Mouse (Mus musculus) lung, embryonic 14.5 days (tissue): ENCODE results near the gene Olfr467. TPM values are rescaled to one million over a fixed set of nuclear protein-coding genes. Genes with fewer than 3 reads are reported as not detected.
"Not testable (repeated sequence)": the region's sequence is repeated elsewhere in the genome, so short reads cannot be mapped to it uniquely, and the experiment has no call there.

ENCODE experiments used
- ATAC-seq: fragments of 200-750 bp; cut with Nextera tagmentation; 2 replicates; pipeline ENCODE4 v1.8.0; 2017; ENCODE audit warnings: mild to moderate bottlenecking, moderate TSS enrichment, moderate library complexity; ENCODE audit not compliant: insufficient read depth
- DNase-seq: peaks from one replicate; pipeline ENCODE4 v3.0.0-alpha.2; 2015
- H3K27ac ChIP-seq: fragments of 300-500 bp; sonication (generic); 2 replicates; pipeline ENCODE4 v1.5.1; 2014; ENCODE audit warnings: low read depth, mild to moderate bottlenecking, moderate library complexity
- H3K27me3 ChIP-seq: fragments of 300-500 bp; sonication (generic); 2 replicates; pipeline ENCODE4 v1.6.1; 2014; ENCODE audit warnings: low read length, control low read depth; ENCODE audit not compliant: insufficient read depth
- H3K36me3 ChIP-seq: fragments of 300-500 bp; sonication (generic); 2 replicates; pipeline ENCODE4 v1.6.1; 2014; ENCODE audit warnings: control low read depth; ENCODE audit not compliant: insufficient read depth
- H3K4me1 ChIP-seq: fragments of 300-500 bp; sonication (generic); 2 replicates; pipeline ENCODE4 v1.6.1; 2014; ENCODE audit warnings: antibody characterized with exemption, control low read depth; ENCODE audit not compliant: insufficient read depth
- H3K4me2 ChIP-seq: fragments of 300-500 bp; sonication (generic); 2 replicates; pipeline ENCODE4 v1.6.1; 2014; ENCODE audit warnings: mild to moderate bottlenecking
- H3K4me3 ChIP-seq: fragments of 300-500 bp; sonication (generic); 2 replicates; pipeline ENCODE4 v1.5.1; 2014; ENCODE audit warnings: low read depth, low read length
- H3K9ac ChIP-seq: fragments of 300-500 bp; sonication (generic); 2 replicates; pipeline ENCODE4 v1.6.1; 2014
- H3K9me3 ChIP-seq: fragments of 300-500 bp; sonication (generic); 2 replicates; pipeline ENCODE4 v1.6.1; 2016; ENCODE audit warnings: low read depth, low read length, control low read depth
- CTCF ChIP-seq: IDR thresholded peaks from 2 replicates; pipeline ENCODE4 v1.5.1; 2016; ENCODE audit warnings: antibody characterized with exemption, low read depth
- WGBS: fragments of 180-500 bp; shearing (Covaris S2); extraction: QIAGEN DNeasy Blood & Tissue Kit; methylation state at CpG from one replicate; pipeline ENCODE4 v1.1.7; 2014; 5-methylcytosine and 5-hydroxymethylcytosine counted together
- polyA plus RNA-seq: library from polyadenylated mRNA; unstranded; fragments of >200 nt; fragmentation: Nextera tagmentation; extraction: Ambion mirVana; gene quantifications from 2 replicates; pipeline ENCODE4 v1.2.1, GENCODE M21; 2014

The Olfr467 gene
- polyA plus RNA-seq, 1 experiment from 2014 or later = not detected

DNA sequence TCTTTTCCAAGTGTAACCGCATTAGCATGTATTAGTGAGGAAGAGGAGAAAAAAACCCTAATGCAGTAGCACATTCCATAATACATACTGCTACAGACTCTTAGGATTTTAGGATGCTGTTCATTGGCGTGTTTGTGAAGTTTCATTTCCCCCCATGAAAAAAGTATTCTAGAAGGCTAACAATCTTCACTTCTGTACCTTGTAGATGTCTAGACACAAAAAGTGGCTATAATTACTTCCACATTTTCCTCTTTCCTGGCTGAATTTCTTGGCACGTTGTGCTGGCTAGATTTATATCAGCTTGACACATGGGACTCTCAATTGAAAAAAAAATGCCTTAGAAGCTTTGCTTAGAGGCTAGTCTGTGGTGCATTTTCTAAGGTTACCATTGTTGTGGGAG lies 9.9 kb upstream of the Olfr467 start:
- TF ChIP-seq CTCF = no peak

DNA sequence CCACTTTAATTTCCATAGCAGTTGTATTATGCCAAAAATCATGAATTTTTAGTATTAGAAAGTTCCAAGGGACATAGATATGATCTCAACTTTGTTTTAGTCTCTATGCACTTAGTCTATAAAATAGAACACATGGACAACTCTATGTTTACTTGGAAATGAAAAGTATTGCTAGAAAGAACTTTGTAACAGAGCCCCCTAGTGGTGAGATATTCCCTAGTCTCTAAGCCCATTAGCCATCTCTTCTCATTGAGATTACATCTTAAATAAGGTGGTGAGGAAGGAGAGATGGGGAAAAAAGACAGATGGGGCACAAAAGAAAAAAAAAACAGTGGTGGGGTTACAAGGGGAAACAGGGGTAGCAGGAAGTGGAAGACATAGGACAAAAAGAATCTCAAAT lies 7.4 kb downstream of the Olfr467 start:
- no peak for ATAC-seq
- H3K27ac ChIP-seq = no peak overlapping the region

More for the DNA sequence above, 9.9 kb upstream of the Olfr467 start:
- H3K27me3 ChIP-seq = no peaks in the 10 kb centered on the region
- no peak for ATAC-seq
- H3K4me1 ChIP-seq = no peaks in the 10 kb centered on the region
- no peaks in the 10 kb centered on the region for H3K9me3 ChIP-seq
- 64% methylated on average over 3 of the region's 3 CpGs for WGBS
- no peak overlapping the region for H3K4me3 ChIP-seq
- H3K36me3 ChIP-seq = no peaks in the 10 kb centered on the region
- DNase-seq = no peak
- no peak overlapping the region for H3K9ac ChIP-seq
- H3K4me2 ChIP-seq = no peak overlapping the region
- no peak overlapping the region for H3K27ac ChIP-seq

GRCm38 (mm10) chr7:107823867-107824266 lies 11.8 kb downstream of the Olfr467 start:
- not testable (repeated sequence) for H3K27ac ChIP-seq, H3K9ac ChIP-seq, ATAC-seq, H3K27me3 ChIP-seq, H3K4me1 ChIP-seq, H3K4me2 ChIP-seq, H3K36me3 ChIP-seq, H3K9me3 ChIP-seq, DNase-seq, H3K4me3 ChIP-seq
- 53% methylated on average over 2 of the region's 2 CpGs for WGBS

More for the DNA sequence above, 7.4 kb downstream of the Olfr467 start:
- H3K4me3 ChIP-seq = no peak overlapping the region
- no peaks in the 10 kb centered on the region for H3K27me3 ChIP-seq
- peak; percentile 46 for TF ChIP-seq CTCF
- no peak overlapping the region for H3K4me2 ChIP-seq
- H3K9ac ChIP-seq = no peak overlapping the region
- H3K4me1 ChIP-seq = no peaks in the 10 kb centered on the region
- no peaks in the 10 kb centered on the region for H3K9me3 ChIP-seq
- DNase-seq = peak; percentile 41
- H3K36me3 ChIP-seq = no peaks in the 10 kb centered on the region

DNA sequence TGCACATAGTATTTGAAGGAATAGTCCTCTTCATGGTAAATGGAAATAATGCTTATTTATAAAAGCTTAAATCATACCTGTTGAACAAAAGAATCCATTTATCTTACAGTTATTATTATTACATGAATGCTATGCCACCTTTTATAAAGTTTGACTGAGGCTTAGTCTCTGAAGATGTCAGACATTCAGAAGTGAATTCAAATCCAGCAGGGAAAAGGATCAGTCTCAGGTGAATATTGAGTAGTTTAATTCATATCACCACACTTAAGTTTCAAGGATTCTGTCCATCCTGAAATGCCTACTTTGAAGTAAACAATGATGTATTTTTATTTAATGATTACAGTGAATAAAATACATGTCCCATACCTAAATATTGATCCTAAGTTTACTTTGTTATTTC lies 13.4 kb downstream of the Olfr467 start, which contains the start of gene Olfr469:
TSS of gene Olfr469 (minus strand) at position 101 of the 400 bp plus-strand sequence.
- not testable (repeated sequence) for H3K4me3 ChIP-seq, H3K27me3 ChIP-seq, DNase-seq, ATAC-seq, H3K27ac ChIP-seq, H3K36me3 ChIP-seq, H3K9ac ChIP-seq, H3K4me1 ChIP-seq, H3K9me3 ChIP-seq, H3K4me2 ChIP-seq

DNA sequence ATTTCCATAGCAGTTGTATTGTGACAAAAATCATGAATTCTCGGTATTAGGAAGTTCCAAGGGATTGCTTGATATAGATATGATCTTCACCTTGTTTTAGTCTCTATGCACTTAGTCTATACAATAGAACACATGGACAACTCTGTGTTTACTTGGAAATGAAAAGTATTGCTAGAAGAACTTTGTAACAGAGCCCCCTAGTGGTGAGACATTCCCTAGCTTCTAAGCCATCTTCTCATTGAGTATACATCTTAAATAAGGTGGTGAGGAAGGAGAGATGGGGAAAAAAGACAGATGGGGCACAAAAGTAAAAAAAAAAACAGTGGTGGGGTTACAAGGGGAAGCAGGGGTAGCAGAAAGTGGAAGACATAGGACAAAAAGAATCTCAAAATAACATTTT lies 29.7 kb downstream of the Olfr467 start:
- no peaks in the 10 kb centered on the region for H3K36me3 ChIP-seq
- no peak overlapping the region for H3K4me2 ChIP-seq
- WGBS = 80% methylated on average over 1 of the region's 1 CpGs
- TF ChIP-seq CTCF = peak; percentile 48
- no peak overlapping the region for H3K27ac ChIP-seq
- ATAC-seq = no peak
- peak; percentile 45 for DNase-seq
- H3K4me3 ChIP-seq = no peak overlapping the region
- no peaks in the 10 kb centered on the region for H3K27me3 ChIP-seq
- no peak overlapping the region for H3K9ac ChIP-seq
- H3K9me3 ChIP-seq = no peaks in the 10 kb centered on the region
- H3K4me1 ChIP-seq = no peaks in the 10 kb centered on the region

DNA sequence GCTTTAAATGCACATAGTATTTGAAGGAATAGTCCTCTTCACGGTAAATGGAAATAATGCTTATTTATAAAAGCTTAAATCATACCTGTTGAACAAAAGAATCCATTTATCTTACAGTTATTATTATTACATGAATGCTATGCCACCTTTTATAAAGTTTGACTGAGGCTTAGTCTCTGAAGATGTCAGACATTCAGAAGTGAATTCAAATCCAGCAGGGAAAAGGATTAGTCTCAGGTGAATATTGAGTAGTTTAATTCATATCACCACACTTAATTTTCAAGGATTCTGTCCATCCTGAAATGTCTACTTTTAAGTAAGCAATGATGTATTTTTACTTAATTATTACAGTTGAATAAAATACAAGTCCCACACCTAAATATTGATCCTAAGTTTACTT lies 35.3 kb downstream of the Olfr467 start, which contains the start of gene Olfr470:
TSS of gene Olfr470 (minus strand) at position 101 of the 400 bp plus-strand sequence.
- not testable (repeated sequence) for H3K4me2 ChIP-seq, H3K9me3 ChIP-seq, H3K9ac ChIP-seq, H3K4me3 ChIP-seq, H3K27ac ChIP-seq, H3K4me1 ChIP-seq, H3K27me3 ChIP-seq, DNase-seq, H3K36me3 ChIP-seq, ATAC-seq
- 86% methylated on average over 1 of the region's 1 CpGs for WGBS

Other genes with a start within 250 kb of the Olfr467 start
- 14.5 and 15.6 TPM in 2 replicates for gene Olfml1, start 244.8 kb upstream of the Olfr467 start, polyA plus RNA-seq
- gene Ppfibp2, start 217.1 kb upstream of the Olfr467 start, polyA plus RNA-seq = 5.4 and 5.7 TPM in 2 replicates
- gene 5330417H12Rik, start 187.1 kb upstream of the Olfr467 start, polyA plus RNA-seq = not detected in 2 replicates
- 0.14 and 0.18 TPM in 2 replicates for gene Cyb5r2, start 54.2 kb upstream of the Olfr467 start, polyA plus RNA-seq
- gene Ovch2, start 11.1 kb upstream of the Olfr467 start, polyA plus RNA-seq = not detected in 2 replicates
- gene Olfr469, start 13.3 kb downstream of the Olfr467 start, polyA plus RNA-seq = not detected in 2 replicates
- gene Olfr470, start 35.2 kb downstream of the Olfr467 start, polyA plus RNA-seq = not detected in 2 replicates
- not detected in 2 replicates for gene Olfr472, start 85.6 kb downstream of the Olfr467 start, polyA plus RNA-seq
- gene Olfr473, start 118.2 kb downstream of the Olfr467 start, polyA plus RNA-seq = not detected in 2 replicates
- gene Olfr474, start 142.4 kb downstream of the Olfr467 start, polyA plus RNA-seq = not detected in 2 replicates
- gene Olfr476, start 152.5 kb downstream of the Olfr467 start, polyA plus RNA-seq = not detected in 2 replicates
- not detected in 2 replicates for gene Olfr477, start 174.4 kb downstream of the Olfr467 start, polyA plus RNA-seq
- not detected in 2 replicates for gene Olfr478, start 221.7 kb downstream of the Olfr467 start, polyA plus RNA-seq
- gene Olfr479, start 238.4 kb downstream of the Olfr467 start, polyA plus RNA-seq = not detected in 2 replicates